In genomic region chr6:141041358-141041757, GRCm38 (mm10) we compare ENCODE assay signal across 11 mouse cellular contexts.
A peak's percentile ranks its signal among the peaks of the same experiment; 100 is the strongest.
DNase-seq lines count a peak whose midpoint lies in the region; ATAC-seq and TF ChIP-seq lines count a peak whose summit lies in the region.
"Had no signal": no experiment of that assay in that cellular context is flagged by ENCODE, and none has a peak within 500 bp of the region (broad histone marks: within the 10 kb centered on the region; RNA-seq: fewer than 3 reads in every experiment).

No protein-coding gene starts in this region.

- no peak overlapping the region for H3K4me2 ChIP-seq in hindbrain, embryonic 16.5 days (ENCODE audit: low read length)
- H3K4me2 ChIP-seq: neural tube, embryonic 12.5 days had no signal

- no peaks in the 10 kb centered on the region for H3K4me1 ChIP-seq in hindbrain, embryonic 16.5 days (ENCODE audit: control insufficient read depth, insufficient read depth, low read depth, low read length)
- H3K4me1 ChIP-seq: neural tube, embryonic 12.5 days had no signal

- peak; percentile 25 for DNase-seq in gastrocnemius, adult 2 months
- DNase-seq in gastrocnemius, postnatal 36 days = no peak
- DNase-seq in heart, adult 8-10 months (ENCODE audit: low spot score) = peak; percentile 40
- peak; percentile 28 for DNase-seq in lung, postnatal 25 days (ENCODE audit: low spot score)
- no peak for DNase-seq in frontal cortex, postnatal 36 days (ENCODE audit: low spot score in 2 of 2)
- DNase-seq in layer of hippocampus, adult 2 months (ENCODE audit: low spot score in 2 of 2) = no peak
- DNase-seq in B cell, adult 2 months = no peak

- no peaks in the 10 kb centered on the region for H3K9me3 ChIP-seq in hindbrain, embryonic 16.5 days (ENCODE audit: control insufficient read depth, low read length)
- H3K9me3 ChIP-seq: neural tube, embryonic 12.5 days had no signal

- 55% methylated on average over 5 of the region's 5 CpGs for WGBS in hindbrain, embryonic 16.5 days

- H3K4me3 ChIP-seq in gastrocnemius, adult 2 months = peak overlapping the region; percentile 55
- H3K4me3 ChIP-seq in hindbrain, embryonic 16.5 days (ENCODE audit: low read length) = no peak overlapping the region
- H3K4me3 ChIP-seq in layer of hippocampus, adult 2 months = no peak overlapping the region
- H3K4me3 ChIP-seq: erythroblast, embryonic 14.5 days; neural tube, embryonic 12.5 days had no signal

- intact Hi-C loops in gastrocnemius, adult 2 months (cut with DNase I) = no loop called here
- intact Hi-C loops in gastrocnemius, postnatal 36 days (cut with DNase I) = no loop called here

- peak; percentile 68; the same call in 1 of the 2 replicates for ATAC-seq in hindbrain, embryonic 16.5 days

- peak overlapping the region; percentile 75 for H3K27ac ChIP-seq in gastrocnemius, adult 2 months
- H3K27ac ChIP-seq in hindbrain, embryonic 16.5 days (ENCODE audit: low read depth, low read length) = no peak overlapping the region
- no peak overlapping the region for H3K27ac ChIP-seq in layer of hippocampus, adult 2 months
- H3K27ac ChIP-seq: neural tube, embryonic 12.5 days had no signal

- H3K36me3 ChIP-seq in hindbrain, embryonic 16.5 days (ENCODE audit: control insufficient read depth, insufficient read depth, low read length) = no peaks in the 10 kb centered on the region
- H3K36me3 ChIP-seq: neural tube, embryonic 12.5 days had no signal

- H3K9ac ChIP-seq in hindbrain, embryonic 16.5 days (ENCODE audit: low read depth, low read length) = no peak overlapping the region
- H3K9ac ChIP-seq: neural tube, embryonic 12.5 days had no signal

- H3K27me3 ChIP-seq in hindbrain, embryonic 16.5 days (replicated peaks; ENCODE audit: control insufficient read depth, insufficient read depth, low read length) = no peaks in the 10 kb centered on the region
- H3K27me3 ChIP-seq: CH12.LX; neural tube, embryonic 12.5 days had no signal

- TF ChIP-seq CTCF in gastrocnemius, adult 2 months (IDR thresholded peaks at IDR 0.05) = no peak
- TF ChIP-seq CTCF in layer of hippocampus, adult 2 months (conservative IDR thresholded peaks at IDR 0.05) = no peak

Comparison
In these comparisons a context has a peak if more than half of its experiments do, and no peak if none do; other contexts are left out.
1. DNase-seq: peak in gastrocnemius, adult 2 months (single experiment), heart, adult 8-10 months (single experiment) and lung, postnatal 25 days (single experiment); none in gastrocnemius, postnatal 36 days (0 of 2), frontal cortex, postnatal 36 days (0 of 2), layer of hippocampus, adult 2 months (0 of 2) and B cell, adult 2 months (0 of 2).